Mouse (Mus musculus) cerebellum, adult 2 months (tissue): ENCODE measurements around the gene Irf4. TPM values are rescaled to one million over a fixed set of nuclear protein-coding genes. Genes with fewer than 3 reads are reported as not detected.

ENCODE experiments used
- DNase-seq, 2 experiments: peaks; one replicate each; pipeline ENCODE4 v3.0.0; 2021
- H3K27ac ChIP-seq: fragments of 200-500 bp; 2 replicates; pipeline ENCODE4 v1.5.1; 2012; ENCODE audit warnings: low read length, control low read depth, inconsistent platforms; ENCODE audit not compliant: insufficient read depth
- H3K27me3 ChIP-seq: fragments of 200-500 bp; 2 replicates; pipeline ENCODE4 v1.6.1; 2012; ENCODE audit warnings: inconsistent platforms, mild to moderate bottlenecking, low read length, moderate library complexity; ENCODE audit not compliant: control insufficient read depth, insufficient read depth
- H3K4me1 ChIP-seq: fragments of 200-500 bp; 2 replicates; pipeline ENCODE4 v1.6.1; 2011; ENCODE audit warnings: low read length; ENCODE audit not compliant: control insufficient read depth, insufficient read depth
- H3K4me3 ChIP-seq: fragments of 200-500 bp; replicated peaks from 2 replicates; pipeline ENCODE3; 2011; ENCODE audit warnings: mild to moderate bottlenecking, low read depth, low read length, control low read depth; ENCODE audit not compliant: insufficient read depth
- CTCF ChIP-seq: fragments of 200-500 bp; IDR thresholded peaks from 2 replicates; pipeline ENCODE4 v1.5.1; 2011; ENCODE audit warnings: low read depth, mild to moderate bottlenecking, control low read depth, low read length, moderate library complexity, borderline replicate concordance; ENCODE audit not compliant: insufficient read depth
- POLR2A ChIP-seq: fragments of 200-500 bp; IDR thresholded peaks from 2 replicates; pipeline ENCODE4 v1.6.1; 2011; ENCODE audit warnings: low read length, control low read depth, borderline replicate concordance; ENCODE audit not compliant: insufficient read depth
- WGBS: fragments of 180-500 bp; shearing (Covaris S2); methylation state at CpG from one replicate; pipeline ENCODE4 v1.1.7; 2018; 5-methylcytosine and 5-hydroxymethylcytosine counted together
- polyA plus RNA-seq: library from polyadenylated mRNA; depleted of rRNA; stranded (reverse); fragments of >200 nt; gene quantifications from 2 replicates; pipeline ENCODE4 v1.2.3, GENCODE M21; 2012; rRNA removed

Gene Irf4
- polyA plus RNA-seq, 1 experiment = 0.15 TPM

GRCm38 (mm10) chr13:30793616-30794015 lies 44.6 kb downstream of the Irf4 start:
- Histone ChIP-seq H3K27me3 (no peaks in the 10 kb centered on the region), H3K4me1 (no peaks in the 10 kb centered on the region), H3K27ac (no peak overlapping the region), H3K4me3 (no peak overlapping the region)
- TF ChIP-seq POLR2A (no peak), CTCF (no peak)
- no peak for DNase-seq
- WGBS = 42% methylated on average over 5 of the region's 5 CpGs

- no peaks in the 10 kb centered on the region for H3K4me1 ChIP-seq
- no peak overlapping the region for H3K27ac ChIP-seq
- WGBS = 93% methylated on average over 4 of the region's 4 CpGs
- no peak for TF ChIP-seq CTCF
- no peak for TF ChIP-seq POLR2A
- H3K27me3 ChIP-seq = no peaks in the 10 kb centered on the region
- no peak overlapping the region for H3K4me3 ChIP-seq
- DNase-seq = no peak
Measured at GRCm38 (mm10) chr13:30795960-30796359, 46.9 kb downstream of the Irf4 start.

- H3K27ac ChIP-seq = no peak overlapping the region
- WGBS = 84% methylated on average over 4 of the region's 4 CpGs
- DNase-seq = no peak
- H3K27me3 ChIP-seq = no peaks in the 10 kb centered on the region
- no peaks in the 10 kb centered on the region for H3K4me1 ChIP-seq
- no peak for TF ChIP-seq POLR2A
- H3K4me3 ChIP-seq = no peak overlapping the region
Measured at GRCm38 (mm10) chr13:30801886-30802285, 52.9 kb downstream of the Irf4 start.

GRCm38 (mm10) chr13:30802336-30802955 lies 53.4 kb downstream of the Irf4 start:
- Histone ChIP-seq H3K4me3 (no peak overlapping the region), H3K27ac (no peak overlapping the region), H3K27me3 (no peaks in the 10 kb centered on the region), H3K4me1 (no peaks in the 10 kb centered on the region)
- no peak for DNase-seq
- TF ChIP-seq CTCF = no peak
- TF ChIP-seq POLR2A = no peak
- 70% methylated on average over 5 of the region's 5 CpGs for WGBS

- no peak overlapping the region for H3K4me3 ChIP-seq
- DNase-seq = no peak
- no peak for TF ChIP-seq POLR2A
- TF ChIP-seq CTCF = no peak
- H3K27ac ChIP-seq = no peak overlapping the region
- no peaks in the 10 kb centered on the region for H3K4me1 ChIP-seq
- 34% methylated on average over 7 of the region's 7 CpGs for WGBS
- no peaks in the 10 kb centered on the region for H3K27me3 ChIP-seq
Measured at GRCm38 (mm10) chr13:30809240-30809639, 60.2 kb downstream of the Irf4 start.

- Histone ChIP-seq H3K27ac (no peak overlapping the region), H3K4me3 (no peak overlapping the region), H3K27me3 (no peaks in the 10 kb centered on the region), H3K4me1 (no peaks in the 10 kb centered on the region)
- TF ChIP-seq POLR2A = no peak
- no peak for TF ChIP-seq CTCF
- no peak for DNase-seq
- 91% methylated on average over 5 of the region's 5 CpGs for WGBS
Measured at GRCm38 (mm10) chr13:30813464-30813863, 64.4 kb downstream of the Irf4 start.

GRCm38 (mm10) chr13:30814256-30814655 lies 65.2 kb downstream of the Irf4 start:
- TF ChIP-seq POLR2A (no peak), CTCF (no peak)
- Histone ChIP-seq H3K4me3 (no peak overlapping the region), H3K27me3 (no peaks in the 10 kb centered on the region), H3K4me1 (no peaks in the 10 kb centered on the region), H3K27ac (no peak overlapping the region)
- DNase-seq = no peak
- 92% methylated on average over 5 of the region's 5 CpGs for WGBS

Other genes starting within 250 kb of the Irf4 start
- 229 and 242 TPM in 2 replicates for gene Uqcrfs1, start 203.9 kb upstream of the Irf4 start, polyA plus RNA-seq
- 25.6 and 28.1 TPM in 2 replicates for gene Dusp22, start 89.2 kb upstream of the Irf4 start, polyA plus RNA-seq
- gene Hus1b, start 198.5 kb downstream of the Irf4 start, polyA plus RNA-seq = 0.26 and 0.27 TPM in 2 replicates
- gene Exoc2, start 224.9 kb downstream of the Irf4 start, polyA plus RNA-seq = 26.3 and 26.5 TPM in 2 replicates
- gene Gm5447, start 225.0 kb downstream of the Irf4 start, polyA plus RNA-seq = 0.21 TPM in 1 of 2 replicates, not detected in the other